Mouse (Mus musculus) CH12.LX (cell line): ENCODE measurements around the gene Syt8.

Experiments used
- CTCF ChIP-seq, 2 experiments: IDR thresholded peaks in 1 of 2; conservative IDR thresholded peaks in 1 of 2; 2 replicates each; pipeline ENCODE4 v1.5.1; 2011 to 2012; ENCODE audit warnings: low read depth in 2 of 2, low read length in 2 of 2, improper control_type of control experiment in 1 of 2, inconsistent platforms in 1 of 2, mild to moderate bottlenecking in 1 of 2, moderate library complexity in 1 of 2
- ELF1 ChIP-seq: IDR thresholded peaks from 2 replicates; pipeline ENCODE4 v1.6.1; 2014; ENCODE audit warnings: low read depth, mild to moderate bottlenecking, inconsistent platforms, low read length, improper control_type of control experiment
- EP300 ChIP-seq: IDR thresholded peaks from 2 replicates; pipeline ENCODE4 v1.6.1; 2011; ENCODE audit warnings: low read length, improper control_type of control experiment
- MEF2A ChIP-seq: IDR thresholded peaks from 2 replicates; pipeline ENCODE4 v1.6.1; 2014; ENCODE audit warnings: low read depth, mild to moderate bottlenecking, inconsistent platforms, low read length, improper control_type of control experiment, borderline replicate concordance

- TF ChIP-seq CTCF (conservative IDR thresholded peaks at IDR 0.05 in 1 of 2, IDR thresholded peaks at IDR 0.05 in 1 of 2; ENCODE audit: low read depth in 2 of 2, low read length in 2 of 2) (no peak), ELF1 (no peak), MEF2A (no peak), EP300 (no peak)
Measured at GRCm38 (mm10) chr7:142415314-142415713, 19.3 kb upstream of the Syt8 start.
